Mouse (Mus musculus) erythroblast, embryonic 14.5 days (primary cell): Measurements from ENCODE around the gene Rbfox3.

Experiments
- GATA1 ChIP-seq: IDR thresholded peaks from 2 replicates; pipeline ENCODE4 v1.6.1; 2012; ENCODE audit warnings: low read length, inconsistent platforms, mixed read lengths
- TAL1 ChIP-seq: IDR thresholded peaks from 3 replicates; pipeline ENCODE4 v1.6.1; 2012; ENCODE audit warnings: low read length, inconsistent platforms, mixed read lengths

- TF ChIP-seq GATA1, result no peak
- no peak for TF ChIP-seq TAL1
Observed at GRCm38 (mm10) chr11:118523496-118524145, 387.8 kb downstream of the Rbfox3 start.
